Mouse (Mus musculus) E14TG2a.4 (cell line): Measurements from ENCODE around the gene Tnfrsf11a.

Experiments
- H3K27me3 ChIP-seq: 2 replicates; pipeline ENCODE4 v1.6.1; 2014; ENCODE audit warnings: low read length, control low read depth; ENCODE audit not compliant: insufficient read depth
- H3K36me3 ChIP-seq: 2 replicates; pipeline ENCODE4 v1.6.1; 2014; ENCODE audit warnings: low read length, control low read depth; ENCODE audit not compliant: insufficient read depth
- H3K4me1 ChIP-seq: replicated peaks from 2 replicates; pipeline ENCODE4 v1.6.1; 2014; ENCODE audit warnings: low read depth, low read length, control low read depth
- H3K4me3 ChIP-seq: replicated peaks from 2 replicates; pipeline ENCODE4 v1.5.1; 2014; ENCODE audit warnings: mild to moderate bottlenecking, low read length
- H3K9me3 ChIP-seq: 2 replicates; pipeline ENCODE4 v1.6.1; 2014; ENCODE audit warnings: low read length, control low read depth
- CTCF ChIP-seq: conservative IDR thresholded peaks from 2 replicates; pipeline ENCODE4 v1.5.1; 2014; ENCODE audit warnings: low read length
- NANOG ChIP-seq: IDR thresholded peaks from 2 replicates; pipeline ENCODE4 v1.6.1; 2014; ENCODE audit warnings: borderline replicate concordance, low read length, mixed read lengths
- POU5F1 ChIP-seq: IDR thresholded peaks from 2 replicates; pipeline ENCODE4 v1.6.1; 2014; ENCODE audit warnings: low read length, borderline replicate concordance

Gene Tnfrsf11a

DNA sequence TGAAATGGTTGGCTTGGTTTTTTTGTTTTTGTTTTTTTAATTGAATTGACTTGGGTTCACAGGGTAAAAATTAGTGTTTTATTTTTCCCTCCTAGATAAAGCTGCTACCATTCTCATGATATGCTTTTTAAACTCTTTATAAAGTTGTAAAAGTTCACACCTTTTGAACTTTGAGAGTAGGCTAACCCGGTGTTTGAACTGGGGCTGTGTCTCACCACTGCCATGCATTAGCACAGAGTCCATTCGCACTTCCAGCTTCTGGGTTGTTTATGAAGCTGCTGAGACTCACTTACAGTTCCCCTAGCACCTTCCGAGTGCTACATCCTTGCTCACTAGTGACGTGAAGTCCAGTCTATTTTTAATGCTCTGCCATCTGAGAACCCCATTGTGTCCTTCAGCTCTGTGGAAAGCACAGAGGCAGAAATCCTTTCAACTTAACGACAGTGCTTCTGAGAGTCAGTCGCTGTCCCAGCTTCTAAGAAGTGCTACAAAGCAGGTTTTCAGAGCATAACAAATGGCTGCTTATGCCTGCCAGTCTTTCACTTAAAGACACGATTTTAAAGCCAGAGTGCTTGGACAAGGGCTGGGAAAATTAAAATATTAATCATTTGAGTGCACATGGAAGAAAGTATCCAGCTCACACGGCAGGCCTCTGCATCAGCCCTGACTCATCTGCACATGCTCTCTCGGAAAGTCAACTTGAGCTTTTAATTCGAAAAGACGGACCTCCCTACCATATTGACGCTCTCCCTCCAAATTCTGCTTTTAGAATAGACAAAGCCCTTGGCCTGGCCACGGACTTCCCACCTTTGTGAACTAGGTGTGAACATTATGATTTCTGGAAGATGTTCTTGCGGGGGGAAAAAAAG, 34.1 kb downstream of the Tnfrsf11a start:
- Histone ChIP-seq H3K36me3 (no peaks in the 10 kb centered on the region), H3K9me3 (no peaks in the 10 kb centered on the region), H3K27me3 (peaks cover 18% of the 10 kb centered on the region), H3K4me1 (peaks cover 35% of the 10 kb centered on the region), H3K4me3 (no peak overlapping the region)
- TF ChIP-seq POU5F1 = no peak
- TF ChIP-seq NANOG = no peak
- no peak for TF ChIP-seq CTCF

DNA sequence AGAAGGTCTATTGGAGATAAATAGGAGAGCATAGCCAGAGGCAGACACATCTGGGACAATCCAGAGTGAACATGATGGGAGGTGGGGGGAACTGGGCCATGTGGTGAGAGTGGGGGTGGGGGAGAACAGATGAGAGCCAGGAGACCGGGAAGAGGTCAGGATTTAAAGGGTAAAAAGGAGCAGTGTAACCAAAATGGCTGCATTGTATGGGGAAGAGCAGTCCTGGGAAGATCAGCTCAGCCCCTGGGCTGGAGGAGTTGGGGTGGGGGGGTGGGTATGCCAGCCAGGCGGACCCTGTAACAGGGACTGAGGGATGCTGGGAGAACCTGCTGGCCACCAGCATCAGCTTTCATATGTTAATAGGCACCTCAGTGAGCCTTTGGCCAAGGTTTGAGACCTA, 34.8 kb downstream of the Tnfrsf11a start:
- H3K27me3 ChIP-seq = peaks cover 18% of the 10 kb centered on the region
- H3K9me3 ChIP-seq = no peaks in the 10 kb centered on the region
- no peak overlapping the region for H3K4me3 ChIP-seq
- peaks cover 37% of the 10 kb centered on the region for H3K4me1 ChIP-seq
- TF ChIP-seq NANOG = no peak
- no peak for TF ChIP-seq POU5F1
- TF ChIP-seq CTCF = no peak
- H3K36me3 ChIP-seq = no peaks in the 10 kb centered on the region

DNA sequence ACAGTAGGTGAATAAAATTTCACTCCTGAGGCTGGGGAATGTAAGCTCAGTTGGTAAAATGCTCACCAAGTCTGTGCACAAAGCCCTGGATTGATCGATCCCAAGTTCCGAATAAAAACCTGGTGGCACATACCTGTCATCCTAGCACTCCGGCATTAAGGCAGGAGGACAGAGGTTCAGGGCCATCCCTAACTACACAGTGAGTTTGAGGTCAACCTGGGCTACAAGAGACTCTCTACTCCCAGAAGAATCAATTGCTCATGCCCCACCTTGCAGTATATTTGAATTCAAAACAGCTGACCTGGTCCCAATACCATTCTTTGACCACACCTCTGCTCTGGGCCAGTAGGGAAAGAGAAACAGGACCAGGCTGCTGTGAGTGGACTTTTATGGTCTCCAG, 35.2 kb downstream of the Tnfrsf11a start:
- Histone ChIP-seq H3K4me3 (no peak overlapping the region), H3K36me3 (no peaks in the 10 kb centered on the region), H3K27me3 (peaks cover 18% of the 10 kb centered on the region), H3K9me3 (no peaks in the 10 kb centered on the region), H3K4me1 (peaks cover 37% of the 10 kb centered on the region)
- TF ChIP-seq CTCF (no peak), NANOG (no peak), POU5F1 (no peak)

DNA sequence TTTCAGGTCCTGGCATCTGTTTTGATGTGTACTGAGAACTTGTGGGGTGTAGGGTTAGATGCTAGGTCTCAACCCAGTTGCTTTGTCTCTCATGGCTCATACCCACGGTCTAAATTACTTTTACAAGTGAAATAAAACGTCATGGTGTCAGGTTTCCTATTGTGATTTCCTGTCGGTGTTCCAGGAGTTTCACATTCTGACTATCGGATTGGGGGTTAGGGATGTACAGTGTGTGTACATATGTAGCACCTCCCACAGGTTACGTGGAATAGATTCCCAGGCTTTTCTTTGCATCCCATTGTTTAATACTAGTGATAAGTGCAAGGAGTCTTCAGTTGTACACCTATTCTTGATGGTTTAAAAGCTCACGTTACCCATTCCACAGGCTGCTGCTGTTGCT, 38.5 kb downstream of the Tnfrsf11a start:
- H3K4me3 ChIP-seq = no peak overlapping the region
- no peaks in the 10 kb centered on the region for H3K9me3 ChIP-seq
- no peaks in the 10 kb centered on the region for H3K36me3 ChIP-seq
- peaks cover 5% of the 10 kb centered on the region; the same call in 1 of the 2 replicates for H3K27me3 ChIP-seq
- TF ChIP-seq CTCF (no peak), NANOG (no peak), POU5F1 (no peak)
- peaks cover 33% of the 10 kb centered on the region for H3K4me1 ChIP-seq

DNA sequence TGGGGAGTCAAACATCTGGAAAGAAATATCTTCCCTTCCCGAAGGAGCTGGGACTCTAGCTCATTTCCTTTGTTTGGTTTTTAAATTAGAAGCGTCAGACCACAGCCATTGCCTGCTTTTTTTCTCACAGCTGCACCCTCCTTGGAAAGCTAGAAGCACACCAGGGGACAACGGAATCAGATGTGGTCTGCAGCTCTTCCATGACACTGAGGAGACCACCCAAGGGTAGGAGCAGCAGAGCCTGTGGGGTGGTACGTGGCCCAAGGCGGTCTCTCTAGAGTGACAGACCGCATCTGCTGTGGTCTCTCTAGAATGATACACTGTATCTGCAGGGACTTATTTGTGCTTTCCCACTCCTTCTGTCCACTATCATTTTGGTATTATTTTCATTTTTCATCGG, 39.2 kb downstream of the Tnfrsf11a start:
- H3K9me3 ChIP-seq = no peaks in the 10 kb centered on the region
- no peaks in the 10 kb centered on the region for H3K36me3 ChIP-seq
- H3K4me1 ChIP-seq = peaks cover 30% of the 10 kb centered on the region
- TF ChIP-seq CTCF = no peak
- TF ChIP-seq POU5F1 = no peak
- TF ChIP-seq NANOG = no peak
- peaks cover under 1% of the 10 kb centered on the region; the same call in 1 of the 2 replicates for H3K27me3 ChIP-seq
- no peak overlapping the region for H3K4me3 ChIP-seq

DNA sequence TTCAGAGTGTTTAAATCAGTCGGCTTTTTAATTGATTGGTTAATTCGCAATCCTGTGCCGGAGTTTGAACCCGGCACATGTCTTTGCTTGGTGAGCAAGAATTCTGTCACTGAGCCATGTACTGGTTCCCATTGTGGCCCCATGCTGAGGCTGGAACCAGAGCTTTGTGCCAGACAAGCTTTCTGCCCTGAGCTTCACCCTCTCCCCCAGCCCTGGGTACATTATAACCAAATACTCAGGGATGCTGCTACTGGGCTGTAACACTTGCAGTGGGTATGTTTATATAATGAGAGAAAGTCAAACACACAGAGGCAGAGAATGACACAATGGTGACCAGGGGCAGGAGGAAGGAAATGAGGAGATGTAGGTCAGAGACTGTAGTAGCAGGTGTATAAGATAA, 43.8 kb downstream of the Tnfrsf11a start:
- Histone ChIP-seq H3K4me3 (no peak overlapping the region), H3K9me3 (no peaks in the 10 kb centered on the region), H3K36me3 (no peaks in the 10 kb centered on the region), H3K4me1 (0 out of 2 replicates have a peak, but pooled peaks cover 4% of the 10 kb centered on the region), H3K27me3 (no peaks in the 10 kb centered on the region; the same call in 1 of the 2 replicates)
- TF ChIP-seq NANOG (no peak), POU5F1 (no peak), CTCF (no peak)

DNA sequence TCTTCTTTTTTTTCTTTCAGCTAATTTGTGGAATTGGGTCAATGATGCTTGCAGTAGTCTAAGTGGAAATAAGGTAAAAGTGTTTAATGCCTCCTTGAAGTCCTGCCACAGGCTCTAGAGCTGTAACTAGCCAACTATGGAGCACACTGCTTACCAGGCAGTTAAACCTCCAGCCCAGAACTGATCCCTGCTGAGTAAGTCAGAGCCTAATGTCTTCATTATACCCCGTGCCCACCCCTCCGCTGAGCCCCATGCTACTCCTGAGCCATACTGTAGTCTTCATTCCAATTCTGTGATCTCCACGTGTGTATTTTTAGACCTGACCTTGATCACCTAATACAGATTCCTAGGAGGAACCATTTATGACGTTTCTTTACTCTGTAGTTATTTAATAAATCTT, 44.5 kb downstream of the Tnfrsf11a start:
- Histone ChIP-seq H3K9me3 (no peaks in the 10 kb centered on the region), H3K27me3 (no peaks in the 10 kb centered on the region; the same call in 1 of the 2 replicates), H3K36me3 (no peaks in the 10 kb centered on the region), H3K4me1 (no peaks in the 10 kb centered on the region), H3K4me3 (no peak overlapping the region)
- TF ChIP-seq POU5F1 = no peak
- no peak for TF ChIP-seq NANOG
- TF ChIP-seq CTCF = no peak

DNA sequence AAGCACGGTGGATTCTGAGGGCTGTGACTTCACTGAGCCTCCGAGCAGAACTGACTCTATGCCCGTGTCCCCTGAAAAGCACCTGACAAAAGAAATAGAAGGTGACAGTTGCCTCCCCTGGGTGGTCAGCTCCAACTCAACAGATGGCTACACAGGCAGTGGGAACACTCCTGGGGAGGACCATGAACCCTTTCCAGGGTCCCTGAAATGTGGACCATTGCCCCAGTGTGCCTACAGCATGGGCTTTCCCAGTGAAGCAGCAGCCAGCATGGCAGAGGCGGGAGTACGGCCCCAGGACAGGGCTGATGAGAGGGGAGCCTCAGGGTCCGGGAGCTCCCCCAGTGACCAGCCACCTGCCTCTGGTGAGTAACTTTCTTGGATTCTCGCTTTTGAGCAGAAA, 46.9 kb downstream of the Tnfrsf11a start:
- TF ChIP-seq NANOG = no peak
- no peak for TF ChIP-seq POU5F1
- no peak for TF ChIP-seq CTCF
- Histone ChIP-seq H3K36me3 (no peaks in the 10 kb centered on the region), H3K27me3 (peaks cover 2% of the 10 kb centered on the region; the same call in 1 of the 2 replicates), H3K4me1 (no peaks in the 10 kb centered on the region), H3K4me3 (no peak overlapping the region), H3K9me3 (no peaks in the 10 kb centered on the region)
